In genomic region chr3:104963331-104964276, GRCm38 (mm10) we compare ENCODE assay signal across 12 mouse cellular contexts. TPM values are rescaled to one million over a fixed set of nuclear protein-coding genes. Genes with fewer than 3 reads are reported as not detected.
DNase-seq lines count a peak whose midpoint lies in the region; ATAC-seq lines count a peak whose summit lies in the region.
"Had no signal": no experiment of that assay in that cellular context is flagged by ENCODE, and none has a peak within 500 bp of the region (broad histone marks: within the 10 kb centered on the region; RNA-seq: fewer than 3 reads in every experiment).

No protein-coding gene starts in this region.

- peaks cover 68% of the 10 kb centered on the region for H3K4me1 ChIP-seq in heart, embryonic 13.5 days
- H3K4me1 ChIP-seq in midbrain, embryonic 12.5 days = peaks cover 37% of the 10 kb centered on the region
- H3K4me1 ChIP-seq in midbrain, embryonic 15.5 days = peaks cover 42% of the 10 kb centered on the region

- WGBS in heart, embryonic 13.5 days = 20% methylated on average over 13 of the region's 13 CpGs
- WGBS in midbrain, embryonic 12.5 days = 30% methylated on average over 13 of the region's 13 CpGs
- WGBS in midbrain, embryonic 15.5 days = 26% methylated on average over 13 of the region's 13 CpGs

- no peak for DNase-seq in heart, postnatal 4 days
- DNase-seq in induced T-regulatory cell, adult 2 months (ENCODE audit: low read depth) = peak; percentile 47
- DNase-seq in thymus, postnatal 4 days = peak; percentile 61
- DNase-seq in embryo, embryonic 11 days = no peak
- DNase-seq in frontal cortex, postnatal 36 days (ENCODE audit: low spot score in 2 of 2) = no peak
- DNase-seq: cerebellum, postnatal 14 days; kidney, adult 8-10 months; lung, postnatal 36 days; right cerebral cortex, postnatal 4 days had no signal

- peak overlapping the region; percentile 34 for H3K4me2 ChIP-seq in heart, embryonic 13.5 days
- H3K4me2 ChIP-seq in midbrain, embryonic 12.5 days (replicated peaks) = no peak overlapping the region
- H3K4me2 ChIP-seq in midbrain, embryonic 15.5 days = no peak overlapping the region

- no peak overlapping the region for H3K27ac ChIP-seq in heart, embryonic 13.5 days (replicated peaks)
- no peak overlapping the region for H3K27ac ChIP-seq in midbrain, embryonic 12.5 days (replicated peaks)
- no peak overlapping the region for H3K27ac ChIP-seq in midbrain, embryonic 15.5 days

- no peak overlapping the region for H3K4me3 ChIP-seq in heart, embryonic 13.5 days
- no peak overlapping the region for H3K4me3 ChIP-seq in midbrain, embryonic 12.5 days
- no peak overlapping the region for H3K4me3 ChIP-seq in midbrain, embryonic 15.5 days

- no peaks in the 10 kb centered on the region for H3K9me3 ChIP-seq in heart, embryonic 13.5 days
- no peaks in the 10 kb centered on the region for H3K9me3 ChIP-seq in midbrain, embryonic 12.5 days
- H3K9me3 ChIP-seq in midbrain, embryonic 15.5 days = no peaks in the 10 kb centered on the region

- peaks cover 55% of the 10 kb centered on the region for H3K27me3 ChIP-seq in heart, embryonic 13.5 days (replicated peaks)
- H3K27me3 ChIP-seq in midbrain, embryonic 12.5 days = peaks cover 86% of the 10 kb centered on the region
- H3K27me3 ChIP-seq in midbrain, embryonic 15.5 days (replicated peaks) = peaks cover 60% of the 10 kb centered on the region

- H3K36me3 ChIP-seq in heart, embryonic 13.5 days = no peaks in the 10 kb centered on the region
- H3K36me3 ChIP-seq in midbrain, embryonic 12.5 days = no peaks in the 10 kb centered on the region
- no peaks in the 10 kb centered on the region for H3K36me3 ChIP-seq in midbrain, embryonic 15.5 days (replicated peaks)

- ATAC-seq in heart, embryonic 13.5 days (ENCODE audit: extremely low read depth, insufficient number of reproducible peaks, low FRiP score, low TSS enrichment) = no peak
- 0 out of 2 replicates have a peak, but pooled peaks have one; percentile 13 for ATAC-seq in midbrain, embryonic 12.5 days (ENCODE audit: low FRiP score, low read depth)
- no peak for ATAC-seq in midbrain, embryonic 15.5 days (replicated peaks)

- H3K9ac ChIP-seq in heart, embryonic 13.5 days = no peak overlapping the region
- no peak overlapping the region for H3K9ac ChIP-seq in midbrain, embryonic 12.5 days (replicated peaks)
- H3K9ac ChIP-seq in midbrain, embryonic 15.5 days = no peak overlapping the region

RNA-seq across cellular contexts. Expression of gene Wnt2b, which starts 1.9 kb away (rescaled TPM):
- 1.1 and 1.8 TPM in 2 replicates for polyA plus RNA-seq in heart, embryonic 13.5 days (2015; fragmentation: Nextera tagmentation; extraction: Ambion mirVana)
- 1 to 10 TPM; 1.0 to 1.7 TPM for total RNA-seq in heart, postnatal 4 days (2021)
- 1.3 and 1.7 TPM in 2 replicates for polyA plus RNA-seq in midbrain, embryonic 12.5 days (2016; fragmentation: Nextera tagmentation; extraction: Ambion mirVana)
- 0.86 and 1.2 TPM in 2 replicates for polyA plus RNA-seq in midbrain, embryonic 15.5 days (2015; fragmentation: Nextera tagmentation; extraction: Ambion mirVana)

Comparison
In these comparisons a context has a peak if more than half of its experiments do, and no peak if none do; other contexts are left out.
1. DNase-seq: peak in induced T-regulatory cell, adult 2 months (single experiment) and thymus, postnatal 4 days (single experiment); none in heart, postnatal 4 days (single experiment), embryo, embryonic 11 days (single experiment) and frontal cortex, postnatal 36 days (0 of 2).